Mouse (Mus musculus) pancreas, adult 10 weeks (tissue): Measurements from ENCODE around the gene Ntsr2. TPM values are rescaled to one million over a fixed set of nuclear protein-coding genes. Genes with fewer than 3 reads are reported as not detected.

Experiments used
- polyA plus RNA-seq: library from polyadenylated mRNA; stranded (reverse); fragments of 350-450 nt; fragmentation: Illumina TruSeq; extraction: RNeasy Lipid Tissue Mini Kit (QIAGEN cat#74804); gene quantifications from one replicate; pipeline ENCODE4 v1.2.3, GENCODE M21; 2015; ENCODE audit warnings: low read depth, low replicate concordance; ENCODE audit not compliant: insufficient read depth

The Ntsr2 gene
- polyA plus RNA-seq, result not detected

DNA sequence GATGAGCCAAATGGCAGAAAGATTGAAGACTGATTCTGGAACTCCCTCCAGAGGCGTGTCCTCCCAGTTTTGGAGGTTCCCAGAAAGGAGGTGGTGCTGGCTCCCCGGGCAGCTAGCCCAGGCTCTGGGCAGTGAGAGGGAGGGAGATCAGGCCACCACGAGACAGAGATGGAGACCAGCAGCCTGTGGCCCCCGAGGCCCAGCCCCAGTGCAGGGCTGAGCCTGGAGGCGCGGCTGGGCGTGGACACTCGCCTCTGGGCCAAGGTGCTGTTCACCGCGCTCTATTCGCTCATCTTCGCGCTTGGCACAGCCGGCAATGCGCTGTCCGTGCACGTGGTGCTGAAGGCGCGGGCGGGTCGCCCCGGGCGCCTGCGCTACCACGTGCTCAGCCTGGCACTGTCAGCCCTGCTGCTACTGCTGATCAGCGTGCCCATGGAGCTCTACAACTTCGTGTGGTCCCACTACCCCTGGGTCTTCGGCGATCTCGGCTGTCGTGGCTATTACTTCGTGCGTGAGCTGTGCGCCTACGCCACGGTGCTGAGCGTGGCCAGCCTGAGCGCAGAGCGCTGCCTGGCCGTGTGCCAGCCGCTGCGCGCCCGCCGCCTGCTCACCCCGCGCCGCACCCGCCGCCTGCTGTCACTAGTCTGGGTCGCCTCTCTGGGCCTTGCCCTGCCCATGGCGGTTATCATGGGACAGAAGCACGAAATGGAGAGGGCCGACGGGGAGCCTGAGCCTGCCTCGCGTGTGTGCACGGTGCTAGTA, at the start of gene Ntsr2:
Gene Ntsr2, plus strand, starts transcription at position 51 of the 762 bp plus-strand sequence.

DNA sequence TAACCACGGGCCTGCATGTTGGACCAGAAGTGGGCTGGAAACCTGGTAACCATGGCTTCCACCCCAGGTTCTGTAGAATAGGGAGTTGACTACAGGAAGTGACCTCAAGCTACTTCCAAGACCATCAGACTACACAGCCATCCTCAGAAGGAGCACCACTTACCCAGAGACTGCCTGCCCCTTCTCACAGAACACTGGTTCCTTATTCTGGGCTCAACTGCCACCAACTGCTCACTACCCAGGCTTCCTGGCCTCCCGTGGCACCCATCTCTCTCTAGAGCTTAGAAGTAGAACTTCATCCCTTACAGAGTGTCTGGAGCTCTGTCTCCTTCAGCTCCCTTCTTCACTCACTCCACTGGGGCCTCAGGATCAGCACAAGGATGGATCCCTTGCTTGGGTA, 42.2 kb upstream of the Ntsr2 start, which contains the start of gene Lpin1:
Gene Lpin1, minus strand, starts transcription at position 31 of the 400 bp plus-strand sequence.

Other genes starting within 250 kb of the Ntsr2 start
- gene Lpin1, start 42.4 kb upstream of the Ntsr2 start, polyA plus RNA-seq, result 2.6 TPM
- not detected for gene Greb1, start 147.5 kb downstream of the Ntsr2 start, polyA plus RNA-seq
- 5.3 TPM for gene E2f6, start 157.6 kb downstream of the Ntsr2 start, polyA plus RNA-seq
- 9.1 TPM for gene Rock2, start 241.5 kb downstream of the Ntsr2 start, polyA plus RNA-seq